In the genomic region with DNA sequence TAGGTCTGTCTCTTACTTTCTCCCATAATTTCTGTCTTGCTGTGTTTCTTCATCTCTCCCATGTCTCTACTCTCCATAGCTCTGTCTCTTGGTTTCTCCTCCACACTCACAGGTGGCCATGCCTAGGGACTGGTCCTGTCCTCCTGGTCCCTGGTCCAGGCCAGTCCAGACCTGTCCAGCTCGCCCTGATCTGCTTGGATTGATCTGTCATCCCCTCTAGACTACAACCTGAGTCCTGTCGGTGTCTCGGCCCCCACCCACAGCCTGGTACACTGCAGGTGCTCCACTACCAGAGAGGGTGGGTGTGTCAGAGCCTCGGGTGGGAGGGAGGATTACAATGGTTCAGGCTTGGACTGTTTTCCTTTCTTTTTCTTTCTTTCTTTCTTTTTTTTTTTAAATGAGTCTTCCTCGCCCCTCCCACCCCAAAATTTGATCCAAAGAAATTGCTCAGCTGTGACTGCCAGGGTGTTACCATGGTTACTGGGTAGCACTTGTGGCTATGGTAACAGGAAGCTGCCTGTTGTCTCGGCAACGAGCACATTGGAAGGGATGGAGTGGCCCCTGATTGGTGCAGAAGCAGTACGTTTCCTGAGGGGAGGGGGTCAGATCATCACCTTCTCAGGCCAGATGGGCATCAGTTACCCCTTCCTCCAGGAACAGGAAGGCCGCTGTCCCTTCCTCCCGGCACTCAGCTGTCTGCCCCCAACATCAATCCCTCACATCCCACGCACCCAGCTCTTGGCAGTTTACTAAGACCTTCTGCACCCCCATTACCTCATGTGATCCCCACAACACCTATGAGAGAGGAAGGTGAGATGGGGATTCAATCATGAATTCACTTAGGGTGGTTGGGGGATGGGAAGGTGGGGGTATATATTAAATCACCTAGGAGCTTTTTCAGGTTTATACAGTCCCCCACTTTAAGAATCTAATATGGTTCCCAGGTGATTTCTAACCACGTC, we compare ENCODE assay signal across 8 mouse cellular contexts. TPM values are rescaled to one million over a fixed set of nuclear protein-coding genes. Genes with fewer than 3 reads are reported as not detected.
DNase-seq lines count a peak whose midpoint lies in the region; ATAC-seq lines count a peak whose summit lies in the region.
"Had no signal": no experiment of that assay in that cellular context is flagged by ENCODE, and none has a peak within 500 bp of the region (broad histone marks: within the 10 kb centered on the region; RNA-seq: fewer than 3 reads in every experiment).

No protein-coding gene starts in this region.

- peak overlapping the region; percentile 0; the same call in 1 of the 2 replicates for H3K4me3 ChIP-seq in forebrain, embryonic 14.5 days (ENCODE audit: low read depth, low read length)
- peak overlapping the region; percentile 24 for H3K4me3 ChIP-seq in neural tube, embryonic 15.5 days (replicated peaks)

- H3K9me3 ChIP-seq in forebrain, embryonic 14.5 days (replicated peaks; ENCODE audit: control insufficient read depth, low read length): no peaks in the 10 kb centered on the region
- no peaks in the 10 kb centered on the region for H3K9me3 ChIP-seq in neural tube, embryonic 15.5 days (replicated peaks)

- H3K9ac ChIP-seq in forebrain, embryonic 14.5 days (ENCODE audit: low read length): no peak overlapping the region
- no peak overlapping the region for H3K9ac ChIP-seq in neural tube, embryonic 15.5 days (replicated peaks)

- peaks cover 14% of the 10 kb centered on the region for H3K4me1 ChIP-seq in forebrain, embryonic 14.5 days (ENCODE audit: control insufficient read depth, insufficient read depth, low read length)
- H3K4me1 ChIP-seq in neural tube, embryonic 15.5 days: peaks cover 31% of the 10 kb centered on the region

- H3K4me2 ChIP-seq in forebrain, embryonic 14.5 days (ENCODE audit: low read length): peak overlapping the region; percentile 46
- peak overlapping the region; percentile 57 for H3K4me2 ChIP-seq in neural tube, embryonic 15.5 days

- H3K27me3 ChIP-seq in forebrain, embryonic 14.5 days (replicated peaks; ENCODE audit: control insufficient read depth, insufficient read depth, low read length): no peaks in the 10 kb centered on the region
- peaks cover 10% of the 10 kb centered on the region for H3K27me3 ChIP-seq in neural tube, embryonic 15.5 days (replicated peaks)

- peak; percentile 90 for DNase-seq in brain, embryonic 18.5 days (ENCODE audit: low read depth, low spot score)
- peak; percentile 95 for DNase-seq in forebrain, embryonic 14.5 days (ENCODE audit: low spot score)
- DNase-seq in layer of hippocampus, postnatal 25 days (ENCODE audit: extremely low spot score in 1 of 2, low spot score in 1 of 2): peak; percentile 46 to 58
- DNase-seq in kidney, adult 9 months: no peak
- DNase-seq in thymus, postnatal 25 days: no peak
- DNase-seq in gastrocnemius, postnatal 14 days: no peak

- ATAC-seq in forebrain, embryonic 14.5 days: peak; percentile 88
- peak; percentile 88 for ATAC-seq in neural tube, embryonic 15.5 days (ENCODE audit: low FRiP score)

- H3K36me3 ChIP-seq in forebrain, embryonic 14.5 days (ENCODE audit: control insufficient read depth, insufficient read depth, low read length): no peaks in the 10 kb centered on the region
- H3K36me3 ChIP-seq in neural tube, embryonic 15.5 days: no peaks in the 10 kb centered on the region

- 18% methylated on average over 12 of the region's 12 CpGs for WGBS in forebrain, embryonic 14.5 days
- 23% methylated on average over 12 of the region's 12 CpGs for WGBS in neural tube, embryonic 15.5 days

- H3K27ac ChIP-seq in forebrain, embryonic 14.5 days (ENCODE audit: low read depth, low read length): peak overlapping the region; percentile 76
- H3K27ac ChIP-seq in neural tube, embryonic 15.5 days (replicated peaks): peak overlapping the region; percentile 79

- intact Hi-C loops in gastrocnemius, postnatal 14 days (cut with DNase I; ENCODE audit: low total_unique reads): no loop called here

RNA-seq across cellular contexts. Expression of a gene that starts 11.3 kb away (rescaled TPM):
- 14.0 and 20.3 TPM in 2 replicates for polyA plus RNA-seq in forebrain, embryonic 14.5 days (2014; fragmentation: Nextera tagmentation; extraction: Ambion mirVana)
- total RNA-seq in layer of hippocampus, postnatal 25 days (2021): 10 to 100 TPM; 23.7 to 25.6 TPM
- polyA plus RNA-seq in neural tube, embryonic 15.5 days (2015; fragmentation: Nextera tagmentation; extraction: Ambion mirVana): 30.5 and 35.8 TPM in 2 replicates
- total RNA-seq in gastrocnemius, postnatal 14 days (2021): not detected

RNA-seq across cellular contexts. Expression of a gene that starts 28.1 kb away (rescaled TPM):
- 211 and 219 TPM in 2 replicates for polyA plus RNA-seq in forebrain, embryonic 14.5 days (2014; fragmentation: Nextera tagmentation; extraction: Ambion mirVana)
- total RNA-seq in layer of hippocampus, postnatal 25 days (2021): 100 to 1,000 TPM; 138 to 142 TPM
- 180 and 208 TPM in 2 replicates for polyA plus RNA-seq in neural tube, embryonic 15.5 days (2015; fragmentation: Nextera tagmentation; extraction: Ambion mirVana)
- 10 to 100 TPM; 12.3 to 13.8 TPM for total RNA-seq in gastrocnemius, postnatal 14 days (2021)

RNA-seq across cellular contexts. Expression of a gene that starts 49.3 kb away (rescaled TPM):
- 0.27 and 0.82 TPM in 2 replicates for polyA plus RNA-seq in forebrain, embryonic 14.5 days (2014; fragmentation: Nextera tagmentation; extraction: Ambion mirVana)
- total RNA-seq in layer of hippocampus, postnatal 25 days (2021): 1 to 10 TPM; 2.0 to 2.1 TPM
- polyA plus RNA-seq in neural tube, embryonic 15.5 days (2015; fragmentation: Nextera tagmentation; extraction: Ambion mirVana): 0.83 and 1.3 TPM in 2 replicates
- under 1 TPM; 0.42 to 0.43 TPM for total RNA-seq in gastrocnemius, postnatal 14 days (2021)
- polyA plus RNA-seq: intestine, embryonic 14.5 days had no signal

RNA-seq across cellular contexts. Expression of a gene that starts 49.7 kb away (rescaled TPM):
- 60.7 and 61.6 TPM in 2 replicates for polyA plus RNA-seq in forebrain, embryonic 14.5 days (2014; fragmentation: Nextera tagmentation; extraction: Ambion mirVana)
- 10 to 100 TPM; 45.8 to 52.7 TPM for total RNA-seq in layer of hippocampus, postnatal 25 days (2021)
- polyA plus RNA-seq in neural tube, embryonic 15.5 days (2015; fragmentation: Nextera tagmentation; extraction: Ambion mirVana): 59.9 and 64.3 TPM in 2 replicates
- total RNA-seq in gastrocnemius, postnatal 14 days (2021): 10 to 100 TPM; 21.2 to 22.4 TPM

Comparison
In these comparisons a context has a peak if more than half of its experiments do, and no peak if none do; other contexts are left out.
1. DNase-seq: peak in brain, embryonic 18.5 days (single experiment), forebrain, embryonic 14.5 days (single experiment) and layer of hippocampus, postnatal 25 days (2 of 2); none in kidney, adult 9 months (single experiment), thymus, postnatal 25 days (single experiment) and gastrocnemius, postnatal 14 days (single experiment).
2. RNA of a gene that starts 11.3 kb away (total RNA-seq): 23.7 to 25.6 TPM in layer of hippocampus, postnatal 25 days; not detected in gastrocnemius, postnatal 14 days; every median in the first group is over 10 times any median in the second.
3. RNA of a gene that starts 28.1 kb away (total RNA-seq): 138 to 142 TPM in layer of hippocampus, postnatal 25 days; 12.3 to 13.8 TPM in gastrocnemius, postnatal 14 days; every median in the first group is over 4 times any median in the second.